In the genomic region with DNA sequence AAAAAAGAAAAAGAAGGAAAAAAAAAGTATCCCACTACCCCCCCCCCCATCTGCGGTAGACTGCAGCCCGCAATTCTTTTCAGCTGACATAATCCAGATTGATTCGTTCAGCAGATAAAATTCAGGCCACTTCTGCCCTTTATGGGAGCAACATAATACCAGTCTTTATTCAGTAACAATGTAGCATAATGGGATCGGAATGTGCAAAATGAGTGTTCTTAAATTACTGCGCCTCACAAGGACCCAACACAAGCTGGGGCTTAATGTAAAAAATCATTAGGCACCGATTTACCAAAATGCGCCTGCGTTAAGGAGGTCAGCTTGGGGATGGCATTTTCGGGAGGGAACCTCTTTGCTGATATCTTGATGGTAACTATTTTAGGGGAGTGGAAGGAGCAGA, we compare ENCODE assay signal across 10 mouse cellular contexts.
DNase-seq lines count a peak whose midpoint lies in the region; ATAC-seq and TF ChIP-seq lines count a peak whose summit lies in the region.
"Had no signal": no experiment of that assay in that cellular context is flagged by ENCODE, and none has a peak within 500 bp of the region (broad histone marks: within the 10 kb centered on the region; RNA-seq: fewer than 3 reads in every experiment).

No protein-coding gene starts in this region.

- peak overlapping the region; percentile 25; the same call in 1 of the 2 replicates for H3K4me2 ChIP-seq in lung, embryonic 16.5 days (ENCODE audit: low read depth, low read length)
- no peak overlapping the region for H3K4me2 ChIP-seq in lung, postnatal 0 days (replicated peaks; ENCODE audit: low read depth, low read length)
- no peak overlapping the region for H3K4me2 ChIP-seq in embryonic facial prominence, embryonic 15.5 days (replicated peaks)
- H3K4me2 ChIP-seq in hindbrain, embryonic 16.5 days (ENCODE audit: low read length): peak overlapping the region; percentile 38
- H3K4me2 ChIP-seq in liver, embryonic 11.5 days: no peak overlapping the region

- no peak overlapping the region for H3K4me3 ChIP-seq in lung, embryonic 16.5 days (ENCODE audit: low read length)
- no peak overlapping the region for H3K4me3 ChIP-seq in lung, postnatal 0 days (ENCODE audit: low read depth, low read length)
- no peak overlapping the region for H3K4me3 ChIP-seq in embryonic facial prominence, embryonic 15.5 days (replicated peaks)
- H3K4me3 ChIP-seq in hindbrain, embryonic 16.5 days (ENCODE audit: low read length): no peak overlapping the region
- H3K4me3 ChIP-seq in liver, embryonic 11.5 days (ENCODE audit: low read depth, low read length): no peak overlapping the region
- H3K4me3 ChIP-seq: layer of hippocampus, adult 2 months had no signal

- ATAC-seq in lung, embryonic 16.5 days (ENCODE audit: low read depth): no peak
- ATAC-seq in lung, postnatal 0 days: no peak
- ATAC-seq in embryonic facial prominence, embryonic 15.5 days (ENCODE audit: insufficient number of reproducible peaks, low FRiP score, low TSS enrichment, low read depth): peak; percentile 71; the same call in 1 of the 2 replicates
- no peak for ATAC-seq in hindbrain, embryonic 16.5 days
- ATAC-seq in liver, embryonic 11.5 days (replicated peaks; ENCODE audit: low FRiP score): no peak

- H3K27ac ChIP-seq in lung, embryonic 16.5 days (ENCODE audit: low read length): no peak overlapping the region; the same call in 1 of the 2 replicates
- no peak overlapping the region for H3K27ac ChIP-seq in lung, postnatal 0 days (ENCODE audit: low read length)
- no peak overlapping the region for H3K27ac ChIP-seq in embryonic facial prominence, embryonic 15.5 days (replicated peaks)
- H3K27ac ChIP-seq in hindbrain, embryonic 16.5 days (ENCODE audit: low read depth, low read length): no peak overlapping the region
- H3K27ac ChIP-seq in liver, embryonic 11.5 days (ENCODE audit: low read depth, low read length): no peak overlapping the region
- H3K27ac ChIP-seq: layer of hippocampus, adult 2 months had no signal

- no peaks in the 10 kb centered on the region for H3K27me3 ChIP-seq in lung, embryonic 16.5 days (ENCODE audit: control insufficient read depth, insufficient read depth, low read depth, low read length)
- no peaks in the 10 kb centered on the region for H3K27me3 ChIP-seq in lung, postnatal 0 days (replicated peaks; ENCODE audit: insufficient read depth, low read length)
- peaks cover 8% of the 10 kb centered on the region for H3K27me3 ChIP-seq in embryonic facial prominence, embryonic 15.5 days
- H3K27me3 ChIP-seq in hindbrain, embryonic 16.5 days (replicated peaks; ENCODE audit: control insufficient read depth, insufficient read depth, low read length): no peaks in the 10 kb centered on the region
- H3K27me3 ChIP-seq in liver, embryonic 11.5 days (replicated peaks; ENCODE audit: control insufficient read depth, insufficient read depth, low read length): peaks cover 2% of the 10 kb centered on the region; the same call in 1 of the 2 replicates

- no peak for TF ChIP-seq CTCF in lung, postnatal 0 days (IDR thresholded peaks at IDR 0.05)

- 33% methylated on average over 9 of the region's 9 CpGs for WGBS in lung, embryonic 16.5 days
- WGBS in lung, postnatal 0 days: 47% methylated on average over 9 of the region's 9 CpGs
- 18% methylated on average over 9 of the region's 9 CpGs for WGBS in embryonic facial prominence, embryonic 15.5 days
- WGBS in hindbrain, embryonic 16.5 days: 17% methylated on average over 9 of the region's 9 CpGs
- 71% methylated on average over 9 of the region's 9 CpGs for WGBS in liver, embryonic 11.5 days

- H3K9me3 ChIP-seq in lung, embryonic 16.5 days (ENCODE audit: control insufficient read depth, low read length): no peaks in the 10 kb centered on the region
- no peaks in the 10 kb centered on the region for H3K9me3 ChIP-seq in lung, postnatal 0 days (ENCODE audit: low read length)
- H3K9me3 ChIP-seq in embryonic facial prominence, embryonic 15.5 days (replicated peaks): no peaks in the 10 kb centered on the region
- no peaks in the 10 kb centered on the region for H3K9me3 ChIP-seq in hindbrain, embryonic 16.5 days (ENCODE audit: control insufficient read depth, low read length)
- no peaks in the 10 kb centered on the region for H3K9me3 ChIP-seq in liver, embryonic 11.5 days (ENCODE audit: control insufficient read depth, low read length)

- TF ChIP-seq EP300 in lung, postnatal 0 days (IDR thresholded peaks at IDR 0.05): no peak

- H3K36me3 ChIP-seq in lung, embryonic 16.5 days (ENCODE audit: control insufficient read depth, insufficient read depth, low read length): no peaks in the 10 kb centered on the region
- H3K36me3 ChIP-seq in lung, postnatal 0 days (ENCODE audit: insufficient read depth, low read length): no peaks in the 10 kb centered on the region
- no peaks in the 10 kb centered on the region for H3K36me3 ChIP-seq in embryonic facial prominence, embryonic 15.5 days
- H3K36me3 ChIP-seq in hindbrain, embryonic 16.5 days (ENCODE audit: control insufficient read depth, insufficient read depth, low read length): no peaks in the 10 kb centered on the region
- H3K36me3 ChIP-seq in liver, embryonic 11.5 days (ENCODE audit: control insufficient read depth, insufficient read depth, low read length): no peaks in the 10 kb centered on the region

- peaks cover 31% of the 10 kb centered on the region for H3K4me1 ChIP-seq in lung, embryonic 16.5 days (replicated peaks; ENCODE audit: control insufficient read depth, insufficient read depth, low read length)
- H3K4me1 ChIP-seq in lung, postnatal 0 days (ENCODE audit: insufficient read depth, low read depth, low read length): peaks cover 3% of the 10 kb centered on the region; the same call in 1 of the 2 replicates
- H3K4me1 ChIP-seq in embryonic facial prominence, embryonic 15.5 days: peaks cover 20% of the 10 kb centered on the region
- H3K4me1 ChIP-seq in hindbrain, embryonic 16.5 days (ENCODE audit: control insufficient read depth, insufficient read depth, low read depth, low read length): peaks cover 23% of the 10 kb centered on the region
- H3K4me1 ChIP-seq in liver, embryonic 11.5 days (replicated peaks; ENCODE audit: control insufficient read depth, insufficient read depth, low read length): no peaks in the 10 kb centered on the region

- DNase-seq in lung, postnatal 0 days (ENCODE audit: low spot score): no peak
- DNase-seq in retina, embryonic 14.5 days (ENCODE audit: low spot score): peak; percentile 67
- no peak for DNase-seq in cerebellum, postnatal 36 days
- no peak for DNase-seq in urinary bladder, postnatal 10 days (ENCODE audit: low spot score)
- no peak for DNase-seq in liver, embryonic 11.5 days (ENCODE audit: low spot score)
- DNase-seq: lung, postnatal 14 days had no signal

- H3K9ac ChIP-seq in lung, embryonic 16.5 days (ENCODE audit: low read length): no peak overlapping the region
- H3K9ac ChIP-seq in lung, postnatal 0 days (replicated peaks; ENCODE audit: low read depth): no peak overlapping the region
- no peak overlapping the region for H3K9ac ChIP-seq in embryonic facial prominence, embryonic 15.5 days
- no peak overlapping the region for H3K9ac ChIP-seq in hindbrain, embryonic 16.5 days (ENCODE audit: low read depth, low read length)
- H3K9ac ChIP-seq in liver, embryonic 11.5 days (ENCODE audit: low read depth, low read length): no peak overlapping the region

Comparison
In these comparisons a context has a peak if more than half of its experiments do, and no peak if none do; other contexts are left out.
1. H3K4me2 ChIP-seq: peak in lung, embryonic 16.5 days (single experiment) and hindbrain, embryonic 16.5 days (single experiment); none in lung, postnatal 0 days (single experiment), embryonic facial prominence, embryonic 15.5 days (single experiment) and liver, embryonic 11.5 days (single experiment).